Mouse (Mus musculus) layer of hippocampus, postnatal 25 days (tissue): ENCODE data around the gene Syn2. TPM values are rescaled to one million over a fixed set of nuclear protein-coding genes. Genes with fewer than 3 reads are reported as not detected.
A peak's percentile ranks its signal among the peaks of the same experiment; 100 is the strongest.
"Not testable (repeated sequence)": the region's sequence is repeated elsewhere in the genome, so short reads cannot be mapped to it uniquely, and the experiment has no call there.

Experiments
- DNase-seq, 2 experiments: peaks; one replicate each; pipeline ENCODE4 v3.0.0; 2022; ENCODE audit warnings: mixed read lengths in 2 of 2, low spot score in 1 of 2; ENCODE audit errors: extremely low spot score in 1 of 2
- total RNA-seq, 2 experiments: library from RNA; stranded (reverse); gene quantifications; 2 replicates each; pipeline ENCODE4 v1.2.3; 2021

Syn2 gene
- total RNA-seq, 2 experiments from 2014 or later: 590 to 635 TPM

DNA sequence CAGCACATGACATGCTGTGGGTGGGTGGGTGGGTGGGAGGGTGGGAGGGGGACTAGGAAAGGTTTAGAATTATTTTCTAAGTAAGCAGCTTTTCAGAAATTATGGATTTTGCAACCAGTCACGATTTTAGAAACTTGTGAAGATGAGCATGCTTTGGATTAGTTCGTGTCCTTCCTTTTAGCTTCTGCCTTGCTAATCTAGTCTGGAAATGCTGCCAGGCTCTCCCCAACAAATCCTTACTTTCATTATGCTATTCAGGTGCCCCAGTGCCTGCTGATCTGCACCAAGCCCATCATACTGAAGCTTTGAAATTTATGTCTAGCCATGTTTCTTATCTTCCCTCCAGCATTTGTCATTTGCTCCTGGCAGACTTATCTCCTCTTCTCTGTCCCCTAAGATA is 34.8 kb downstream of the Syn2 start:
- DNase-seq: no peak

DNA sequence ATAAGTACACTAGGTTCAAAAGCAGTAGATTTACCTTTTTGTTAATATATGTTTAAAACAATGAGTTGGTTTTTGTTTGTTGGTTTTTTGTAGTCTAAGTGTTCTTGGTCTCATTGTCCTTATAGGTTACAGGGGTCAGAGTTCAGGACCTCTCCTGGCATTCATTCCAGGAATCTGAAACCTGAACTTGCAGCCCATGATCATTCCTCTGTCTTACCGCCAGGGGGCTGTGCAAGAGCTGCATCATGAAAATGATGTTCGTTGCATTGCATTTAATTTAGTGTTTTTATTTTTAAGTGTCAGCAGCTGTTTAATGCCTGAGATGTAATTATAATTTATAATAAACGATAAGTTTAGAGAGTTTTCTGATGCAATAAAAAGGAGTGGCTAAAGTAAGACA is 40.1 kb downstream of the Syn2 start:
- DNase-seq: no peak

DNA sequence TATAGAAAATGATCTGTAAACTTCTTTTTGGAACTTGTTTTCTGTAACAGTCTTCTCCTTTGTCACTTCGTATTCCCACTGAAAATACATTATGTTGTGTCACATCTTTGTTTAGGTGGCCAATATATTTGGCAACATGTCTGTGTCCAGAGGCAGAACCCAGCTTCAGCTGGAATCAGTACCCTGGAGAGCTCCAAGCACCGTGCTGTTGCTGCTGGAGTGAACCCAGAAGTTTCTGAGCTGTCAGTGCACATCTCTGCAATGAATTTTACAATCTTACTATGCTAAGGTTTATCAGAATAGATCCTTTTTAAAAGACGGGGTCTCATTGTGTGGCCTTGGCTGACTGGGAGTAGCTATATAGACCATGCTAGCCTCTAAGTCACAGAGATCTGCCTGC is 44.1 kb downstream of the Syn2 start:
- no peak for DNase-seq

DNA sequence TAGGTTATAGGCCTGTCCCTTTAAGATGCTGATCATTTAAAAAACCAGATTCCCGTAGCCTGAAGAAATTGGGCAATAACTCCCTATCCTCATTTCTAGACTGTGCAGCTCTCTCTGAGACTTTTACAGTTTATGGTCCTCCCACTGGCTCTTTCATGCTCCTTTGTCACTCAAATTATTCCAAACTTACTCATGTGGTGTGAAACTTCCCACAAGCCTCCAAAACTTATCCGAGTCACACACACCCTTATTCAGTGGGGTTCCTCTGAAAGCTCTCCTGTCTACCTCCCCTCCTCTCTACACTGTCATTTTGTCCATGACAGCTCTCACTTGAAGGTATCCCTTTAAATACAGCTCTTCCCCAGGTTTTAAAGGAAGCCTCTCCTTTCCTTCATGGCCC is 46.4 kb downstream of the Syn2 start:
- no peak for DNase-seq

DNA sequence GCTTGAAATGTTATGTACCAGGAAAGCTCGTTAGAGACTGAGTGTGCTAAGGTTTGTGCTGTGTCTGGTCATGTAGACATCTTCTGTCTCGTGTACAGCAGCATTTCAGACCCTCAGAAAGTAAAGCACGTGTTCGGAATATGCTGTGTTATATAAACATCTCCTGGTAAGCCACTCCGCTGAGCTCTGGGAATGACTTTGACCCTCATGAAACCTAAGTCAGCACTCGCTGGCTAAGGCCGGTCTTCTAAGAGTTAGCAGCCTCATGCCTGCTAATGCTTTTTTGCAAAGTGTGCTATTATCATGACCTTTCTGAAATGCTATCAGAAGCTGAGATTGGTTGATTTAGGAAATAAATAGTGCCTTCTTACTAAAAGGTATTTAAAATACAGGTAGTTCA is 56.4 kb downstream of the Syn2 start:
- DNase-seq: no peak

DNA sequence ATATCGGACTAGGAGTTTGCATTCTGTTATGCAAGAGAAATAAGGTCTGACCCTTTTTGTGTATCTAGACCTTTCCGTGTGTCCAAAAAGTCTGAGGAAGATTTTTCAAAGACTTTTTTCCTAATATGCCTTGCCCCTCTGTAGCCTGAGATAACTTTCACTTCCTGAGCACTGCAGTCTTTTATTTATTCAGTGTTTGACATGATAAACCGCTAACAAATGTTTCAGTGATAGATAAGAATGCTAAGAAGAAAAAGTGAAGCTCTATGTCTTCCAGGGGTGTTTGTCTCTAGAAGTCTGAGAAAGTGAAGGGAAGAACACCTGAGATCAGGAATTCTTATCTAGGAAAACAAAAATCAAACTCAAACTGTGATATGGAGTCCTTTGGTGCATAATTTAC is 66.1 kb downstream of the Syn2 start:
- DNase-seq: no peak

- DNase-seq: no peak
These were observed 68.3 kb downstream of the Syn2 start for GRCm38 (mm10) chr6:115203029-115203428.

GRCm38 (mm10) chr6:115210187-115210586 is 75.5 kb downstream of the Syn2 start:
- DNase-seq: no peak

DNA sequence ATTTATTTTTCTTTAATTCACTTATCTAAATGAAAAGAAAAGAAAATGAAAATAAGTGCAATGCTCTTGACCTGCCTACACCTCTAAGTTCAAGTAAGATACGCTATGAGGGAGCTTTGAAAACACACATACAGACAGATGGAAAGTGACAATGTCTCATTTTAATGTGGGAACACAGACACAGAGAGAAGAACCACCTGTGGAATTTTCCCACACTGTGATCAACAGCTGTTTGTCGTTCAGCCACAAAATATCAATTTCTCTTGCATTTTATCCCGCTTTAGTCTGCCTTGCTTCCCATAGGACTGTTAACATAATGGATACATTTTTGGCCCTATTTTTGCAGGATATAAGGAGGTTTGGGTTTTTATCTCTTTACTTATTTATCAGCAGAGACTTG is 76.1 kb downstream of the Syn2 start:
- DNase-seq: no peak

DNA sequence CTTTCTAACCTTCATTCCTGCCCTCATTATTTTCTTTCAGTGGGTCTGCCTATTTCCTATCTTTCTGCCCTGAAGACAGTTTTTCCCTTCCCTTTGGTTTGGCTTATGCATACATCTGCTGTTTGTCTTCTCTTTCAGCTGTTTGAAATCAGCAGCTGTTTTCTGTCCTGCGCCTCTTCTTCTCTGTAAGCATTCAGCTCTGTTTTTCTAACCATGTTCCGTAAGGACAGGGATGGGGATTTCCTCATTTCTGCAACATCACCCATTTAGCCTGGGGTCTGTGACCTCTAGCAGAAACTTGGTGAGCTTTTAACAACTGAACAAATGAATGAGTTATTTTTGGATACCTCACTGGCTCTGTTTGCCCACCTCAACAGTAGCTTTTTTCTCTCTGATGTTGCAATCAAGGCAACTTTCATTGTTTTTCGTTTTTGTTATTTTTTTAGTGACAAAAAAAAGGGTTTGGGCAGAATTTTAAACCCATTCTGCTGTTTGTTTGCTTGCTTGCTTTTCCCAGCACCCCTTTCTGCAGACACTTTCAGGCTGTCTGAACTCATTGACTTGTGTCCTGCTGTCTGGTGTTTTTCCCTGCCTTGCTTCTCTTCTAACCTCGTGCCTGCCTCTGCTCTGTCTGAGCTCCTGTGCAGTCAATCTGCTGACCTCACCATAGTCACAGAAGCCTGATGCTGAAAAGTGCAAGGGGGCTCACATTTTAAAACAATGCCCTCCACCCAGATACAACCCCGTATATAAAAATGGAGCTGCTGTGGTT is 77.6 kb downstream of the Syn2 start:
- DNase-seq: no peak

- no peak for DNase-seq
These were observed 78.4 kb downstream of the Syn2 start for GRCm38 (mm10) chr6:115213129-115213528.

DNA sequence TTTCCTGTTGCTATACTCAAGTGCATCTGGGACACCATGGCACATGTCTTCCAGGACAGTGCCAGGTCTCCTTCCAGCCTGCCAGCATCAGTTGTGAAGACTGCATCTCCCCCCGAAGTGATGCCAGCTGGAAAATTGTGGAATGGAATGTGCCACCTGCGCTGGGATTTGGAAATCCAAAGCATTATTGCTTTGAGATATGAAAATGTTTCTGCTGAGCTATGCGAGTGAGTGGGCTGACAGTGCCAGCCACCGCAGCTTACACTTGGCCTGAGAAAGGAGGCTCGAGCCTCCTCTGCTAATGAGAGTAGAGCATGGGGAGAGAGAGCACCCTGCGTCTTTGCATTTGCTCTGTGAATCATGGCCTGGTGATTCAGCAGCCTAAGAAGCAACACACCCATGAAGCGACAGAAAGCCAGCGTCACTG is 86.5 kb downstream of the Syn2 start:
- DNase-seq: no peak

DNA sequence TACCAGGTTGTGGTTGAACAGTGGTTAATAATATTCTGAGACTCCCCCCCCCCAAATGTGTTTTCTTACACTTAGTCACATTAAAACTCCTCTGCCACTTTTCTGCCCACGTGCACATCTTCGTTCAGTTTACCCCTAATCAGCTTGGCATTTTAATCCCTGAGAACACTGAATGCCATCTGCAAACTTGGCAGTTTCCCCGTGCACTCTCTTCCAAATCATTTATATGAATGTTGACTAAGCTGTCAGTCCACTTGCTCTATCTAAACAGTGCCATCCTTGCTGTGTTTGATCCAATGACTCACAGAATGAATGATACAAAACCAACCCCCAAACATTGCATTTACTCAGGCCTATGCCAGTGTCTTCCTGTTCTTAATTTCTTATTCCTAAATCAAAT is 90.8 kb downstream of the Syn2 start:
- peak in 1 of 2 experiments; percentile 57 for DNase-seq

GRCm38 (mm10) chr6:115227043-115227442 is 92.3 kb downstream of the Syn2 start, which contains the start of gene Gm17482:
TSS of gene Gm17482 (plus strand) at chr6:115227343.
- no peak for DNase-seq

- peak; percentile 57 to 89 for DNase-seq
These were observed 92.8 kb downstream of the Syn2 start for GRCm38 (mm10) chr6:115227529-115227928.

DNA sequence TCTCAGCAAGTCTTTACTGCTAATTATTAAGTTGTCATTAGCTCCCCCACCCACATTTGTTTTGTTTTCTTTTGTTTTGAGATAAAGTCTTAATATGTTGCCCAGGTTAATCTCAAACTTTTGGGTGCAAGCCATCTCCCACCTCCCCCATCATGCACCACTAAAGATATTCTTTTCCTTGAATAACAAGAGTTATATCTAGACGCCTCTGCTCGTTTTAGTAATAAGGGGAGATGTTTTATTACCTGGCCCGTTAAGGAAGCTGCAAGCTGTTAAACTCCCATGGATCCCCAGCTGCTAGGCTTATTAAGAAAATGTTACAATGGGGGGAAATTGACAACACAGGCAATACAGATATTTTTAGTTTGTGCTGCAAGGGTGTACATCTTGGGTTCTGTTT is 95.9 kb downstream of the Syn2 start:
- DNase-seq: no peak

GRCm38 (mm10) chr6:115231836-115232235 is 97.1 kb downstream of the Syn2 start:
- DNase-seq: no peak

DNA sequence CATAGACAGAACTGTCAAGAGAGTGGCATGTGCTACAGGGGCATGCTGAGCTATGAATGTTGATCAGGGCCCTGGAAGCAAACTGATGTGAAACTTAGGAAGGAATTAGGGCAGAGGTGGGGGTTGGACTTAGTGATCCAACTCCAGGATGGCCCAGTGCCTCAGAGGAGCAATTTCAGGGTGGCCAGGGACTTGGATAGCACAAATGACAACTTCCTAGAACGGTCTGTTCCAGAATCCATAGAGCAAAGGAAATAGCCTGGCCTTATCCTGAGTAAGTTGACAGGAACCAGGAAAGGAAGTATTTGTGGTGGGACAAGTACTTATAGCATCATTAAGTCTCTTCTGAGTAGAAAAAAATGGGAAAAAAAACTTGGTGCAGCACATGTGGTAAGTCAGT is 97.9 kb downstream of the Syn2 start:
- no peak for DNase-seq

- no peak for DNase-seq
These were observed 103.6 kb downstream of the Syn2 start for GRCm38 (mm10) chr6:115238031-115239027.

GRCm38 (mm10) chr6:115239335-115239734 is 104.6 kb downstream of the Syn2 start:
- no peak for DNase-seq

DNA sequence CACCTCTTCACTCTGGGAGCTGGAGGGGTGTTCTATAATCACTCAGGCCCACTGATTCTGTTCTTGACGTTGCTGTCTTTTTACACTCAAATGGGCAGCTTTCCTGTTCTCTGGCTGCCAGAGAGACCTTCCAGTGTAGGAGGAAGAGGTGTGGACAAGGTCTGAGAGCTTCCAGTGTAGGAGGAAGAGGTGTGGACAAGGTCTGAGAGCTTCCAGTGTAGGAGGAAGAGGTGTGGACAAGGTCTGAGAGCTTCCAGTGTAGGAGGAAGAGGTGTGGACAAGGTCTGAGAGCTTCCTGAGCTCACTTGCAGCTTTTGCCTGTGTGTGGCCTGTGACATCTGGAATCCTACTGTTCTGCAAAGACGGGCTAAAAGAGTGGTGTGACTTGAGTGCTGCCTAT is 105.7 kb downstream of the Syn2 start:
- DNase-seq: not testable (repeated sequence)
